Mouse (Mus musculus): ENCODE data around the gene Gabrr3. TPM values are rescaled to one million over a fixed set of nuclear protein-coding genes. Genes with fewer than 3 reads are reported as not detected.

Gabrr3 gene
- total and polyA plus RNA-seq, 3 experiments: not detected

DNA sequence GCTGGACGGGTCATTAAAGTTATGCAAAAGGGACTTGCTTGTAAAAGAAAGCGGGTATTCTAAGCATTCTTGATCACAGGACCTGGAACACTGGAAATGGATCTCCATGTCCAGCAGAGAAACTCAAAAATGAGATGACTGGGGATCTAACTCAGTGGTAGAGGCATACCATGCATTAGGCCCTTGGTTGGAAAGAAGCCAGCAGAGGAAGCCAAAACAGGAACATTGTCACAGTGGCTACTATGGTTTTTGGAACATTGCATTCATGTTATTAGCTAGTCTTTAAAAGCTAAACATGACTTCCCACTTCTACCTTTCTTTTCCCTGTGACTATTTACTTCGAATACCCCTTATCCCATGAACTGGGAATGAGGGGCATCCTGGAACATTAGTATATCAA lies 92.0 kb downstream of the Gabrr3 start:
- Histone ChIP-seq H3K27ac (ENCODE audit: insufficient read depth, low read depth) (no peak overlapping the region), H3K9ac (ENCODE audit: insufficient read depth, low read depth) (no peak overlapping the region), H3K4me3 (replicated peaks in 1 of 3; ENCODE audit: low read depth in 2 of 3, low read length in 2 of 3, poor library complexity in 1 of 3) (no peak overlapping the region), H3K27me3 (replicated peaks) (no peaks in the 10 kb centered on the region), H3K36me3 (replicated peaks in 1 of 2; ENCODE audit: control insufficient read depth in 1 of 2, insufficient read depth in 1 of 2, low read length in 1 of 2) (peaks cover 6 to 45% of the 10 kb centered on the region in 2 experiments), H3K4me1 (ENCODE audit: control insufficient read depth in 1 of 2, insufficient read depth in 2 of 2) (peaks cover 0 to 20% of the 10 kb centered on the region in 2 experiments; a peak in 2 of 4 replicates), H3K4me2 (ENCODE audit: insufficient read depth, low read depth, poor library complexity, severe bottlenecking) (no peak overlapping the region), H3K79me2 (replicated peaks; ENCODE audit: control insufficient read depth, extremely low read depth, insufficient read depth, poor library complexity, severe bottlenecking) (no peaks in the 10 kb centered on the region), H3K9me3 (replicated peaks; ENCODE audit: low read length) (no peaks in the 10 kb centered on the region)
- no peak for DNase-seq (ENCODE audit: extremely low read depth)
- dilution Hi-C loops (cut with MboI; ENCODE audit: extremely low pct_ligation_motif_present, extremely low pct_unique_long_range_greater_than_20kb, low sequenced_read_pairs): no loop called here
- in situ Hi-C loops (cut with MboI; ENCODE audit: low pct_ligation_motif_present, low pct_unique_long_range_greater_than_20kb, low sequenced_read_pairs): no loop called here
- TF ChIP-seq ZC3H11A (IDR thresholded peaks at IDR 0.05; ENCODE audit: low read depth, low read length): no peak
- no peak for TF ChIP-seq NRF1 (IDR thresholded peaks at IDR 0.05; ENCODE audit: low read depth, low read length)
- no peak for TF ChIP-seq MAX (IDR thresholded peaks at IDR 0.05; ENCODE audit: low read length)
- no peak for TF ChIP-seq RAD21 (IDR thresholded peaks at IDR 0.05; ENCODE audit: low read depth, low read length)
- no peak for TF ChIP-seq CHD2 (IDR thresholded peaks at IDR 0.05; ENCODE audit: low read length)
- no peak for TF ChIP-seq MXI1 (IDR thresholded peaks at IDR 0.05; ENCODE audit: low read depth, low read length)
- TF ChIP-seq POLR2AphosphoS2 (IDR thresholded peaks at IDR 0.05; ENCODE audit: low read depth, low read length): no peak
- TF ChIP-seq CTCF (conservative IDR thresholded peaks at IDR 0.05 in 1 of 2, IDR thresholded peaks at IDR 0.05 in 1 of 2; ENCODE audit: low read depth in 2 of 2, low read length in 2 of 2): no peak
- no peak for TF ChIP-seq RCOR1 (conservative IDR thresholded peaks at IDR 0.05; ENCODE audit: low read depth, low read length)
- no peak for TF ChIP-seq EP300 (IDR thresholded peaks at IDR 0.05; ENCODE audit: low read length)
- no peak for TF ChIP-seq MAFK (IDR thresholded peaks at IDR 0.05; ENCODE audit: insufficient replicate concordance, low read length)
- TF ChIP-seq NELFE (IDR thresholded peaks at IDR 0.05; ENCODE audit: low read depth, low read length): no peak

DNA sequence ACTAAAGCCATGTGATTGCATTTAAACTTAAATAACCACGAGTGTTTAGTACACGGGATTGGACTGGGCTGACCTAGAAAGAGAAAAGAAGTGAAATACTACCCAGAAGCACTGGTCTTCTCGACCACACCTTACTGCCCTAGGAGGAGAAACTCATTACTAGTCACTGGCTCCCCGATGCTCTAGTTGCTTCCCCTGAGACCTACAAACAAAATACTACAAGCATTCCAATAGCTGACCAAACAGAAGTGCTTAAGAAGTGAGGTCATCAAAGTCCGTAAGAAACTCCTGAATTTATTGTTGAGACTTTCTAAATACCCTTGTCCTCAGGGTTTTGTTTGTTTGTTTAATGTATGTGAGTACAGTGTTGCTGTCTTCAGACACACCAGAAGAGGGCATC lies 102.7 kb downstream of the Gabrr3 start:
- Histone ChIP-seq H3K9me3 (replicated peaks; ENCODE audit: low read length) (no peaks in the 10 kb centered on the region), H3K79me2 (replicated peaks; ENCODE audit: control insufficient read depth, extremely low read depth, insufficient read depth, poor library complexity, severe bottlenecking) (no peaks in the 10 kb centered on the region), H3K4me3 (replicated peaks in 1 of 3; ENCODE audit: low read depth in 2 of 3, low read length in 2 of 3, poor library complexity in 1 of 3) (no peak overlapping the region), H3K4me2 (ENCODE audit: insufficient read depth, low read depth, poor library complexity, severe bottlenecking) (no peak overlapping the region), H3K36me3 (replicated peaks in 1 of 2; ENCODE audit: control insufficient read depth in 1 of 2, insufficient read depth in 1 of 2, low read length in 1 of 2) (peaks cover 0 to 10% of the 10 kb centered on the region in 2 experiments), H3K9ac (ENCODE audit: insufficient read depth, low read depth) (no peak overlapping the region), H3K27ac (ENCODE audit: insufficient read depth, low read depth) (no peak overlapping the region), H3K27me3 (replicated peaks) (no peaks in the 10 kb centered on the region), H3K4me1 (ENCODE audit: control insufficient read depth in 1 of 2, insufficient read depth in 2 of 2) (peaks cover 17 to 51% of the 10 kb centered on the region in 2 experiments; a peak in 3 of 4 replicates)
- in situ Hi-C loops (cut with MboI; ENCODE audit: low pct_ligation_motif_present, low pct_unique_long_range_greater_than_20kb, low sequenced_read_pairs) (loop anchor here (10.0 kb wide), 1 partner anchor 805 kb away; no protein-coding TSS in a partner anchor), dilution Hi-C loops (cut with MboI; ENCODE audit: extremely low pct_ligation_motif_present, extremely low pct_unique_long_range_greater_than_20kb, low sequenced_read_pairs) (no loop called here)
- TF ChIP-seq MAZ (IDR thresholded peaks at IDR 0.05; ENCODE audit: low read depth, low read length): no peak
- TF ChIP-seq HCFC1 (IDR thresholded peaks at IDR 0.05; ENCODE audit: low read depth, low read length): no peak
- TF ChIP-seq MYC (IDR thresholded peaks at IDR 0.05; ENCODE audit: low read depth, low read length): no peak
- no peak for TF ChIP-seq ZNF384 (IDR thresholded peaks at IDR 0.05; ENCODE audit: low read depth, low read length)
- TF ChIP-seq POLR2A (IDR thresholded peaks at IDR 0.05; ENCODE audit: low read depth, low read length): no peak
- TF ChIP-seq MAX (IDR thresholded peaks at IDR 0.05; ENCODE audit: low read length): no peak
- no peak for TF ChIP-seq CHD1 (IDR thresholded peaks at IDR 0.05; ENCODE audit: low read depth, low read length)
- no peak for TF ChIP-seq EP300 (IDR thresholded peaks at IDR 0.05; ENCODE audit: low read length)
- no peak for TF ChIP-seq SMC3 (IDR thresholded peaks at IDR 0.05; ENCODE audit: low read depth, low read length)
- no peak for DNase-seq (ENCODE audit: extremely low read depth)

Other genes starting within 250 kb of the Gabrr3 start
- not detected in 2 replicates for gene Olfr196, start 236.9 kb upstream of the Gabrr3 start, total RNA-seq (2012; rRNA removed)
- not detected in 2 replicates for gene Olfr196, start 236.9 kb upstream of the Gabrr3 start, total RNA-seq (2014; rRNA removed)
- gene Olfr196, start 236.9 kb upstream of the Gabrr3 start, polyA plus RNA-seq (2012; ENCODE audit: insufficient read length, low read depth): not detected in 2 replicates
- not detected in 2 replicates for gene Olfr198, start 203.8 kb upstream of the Gabrr3 start, total RNA-seq (2012; rRNA removed)
- gene Olfr198, start 203.8 kb upstream of the Gabrr3 start, total RNA-seq (2014; rRNA removed): not detected in 2 replicates
- gene Olfr198, start 203.8 kb upstream of the Gabrr3 start, polyA plus RNA-seq (2012; ENCODE audit: insufficient read length, low read depth): not detected in 2 replicates
- not detected in 2 replicates for gene Olfr199, start 187.6 kb upstream of the Gabrr3 start, total RNA-seq (2012; rRNA removed)
- gene Olfr199, start 187.6 kb upstream of the Gabrr3 start, total RNA-seq (2014; rRNA removed): not detected in 2 replicates
- gene Olfr199, start 187.6 kb upstream of the Gabrr3 start, polyA plus RNA-seq (2012; ENCODE audit: insufficient read length, low read depth): not detected in 2 replicates
- not detected in 2 replicates for gene Olfr201, start 134.7 kb upstream of the Gabrr3 start, total RNA-seq (2012; rRNA removed)
- not detected in 2 replicates for gene Olfr201, start 134.7 kb upstream of the Gabrr3 start, total RNA-seq (2014; rRNA removed)
- gene Olfr201, start 134.7 kb upstream of the Gabrr3 start, polyA plus RNA-seq (2012; ENCODE audit: insufficient read length, low read depth): not detected in 2 replicates
- gene Olfr202, start 120.5 kb upstream of the Gabrr3 start, total RNA-seq (2012; rRNA removed): not detected in 2 replicates
- gene Olfr202, start 120.5 kb upstream of the Gabrr3 start, total RNA-seq (2014; rRNA removed): not detected in 2 replicates
- gene Olfr202, start 120.5 kb upstream of the Gabrr3 start, polyA plus RNA-seq (2012; ENCODE audit: insufficient read length, low read depth): not detected in 2 replicates
- gene Olfr203, start 108.5 kb upstream of the Gabrr3 start, total RNA-seq (2012; rRNA removed): not detected in 2 replicates
- not detected in 2 replicates for gene Olfr203, start 108.5 kb upstream of the Gabrr3 start, total RNA-seq (2014; rRNA removed)
- not detected in 2 replicates for gene Olfr203, start 108.5 kb upstream of the Gabrr3 start, polyA plus RNA-seq (2012; ENCODE audit: insufficient read length, low read depth)
- gene Olfr204, start 89.1 kb upstream of the Gabrr3 start, total RNA-seq (2012; rRNA removed): not detected in 2 replicates
- gene Olfr204, start 89.1 kb upstream of the Gabrr3 start, total RNA-seq (2014; rRNA removed): not detected in 2 replicates
- not detected in 2 replicates for gene Olfr204, start 89.1 kb upstream of the Gabrr3 start, polyA plus RNA-seq (2012; ENCODE audit: insufficient read length, low read depth)
- not detected in 2 replicates for gene Olfr205, start 76.2 kb upstream of the Gabrr3 start, total RNA-seq (2012; rRNA removed)
- gene Olfr205, start 76.2 kb upstream of the Gabrr3 start, total RNA-seq (2014; rRNA removed): not detected in 2 replicates
- gene Olfr205, start 76.2 kb upstream of the Gabrr3 start, polyA plus RNA-seq (2012; ENCODE audit: insufficient read length, low read depth): not detected in 2 replicates
- gene Olfr206, start 58.1 kb upstream of the Gabrr3 start, total RNA-seq (2012; rRNA removed): not detected in 2 replicates
- gene Olfr206, start 58.1 kb upstream of the Gabrr3 start, total RNA-seq (2014; rRNA removed): not detected in 2 replicates
- gene Olfr206, start 58.1 kb upstream of the Gabrr3 start, polyA plus RNA-seq (2012; ENCODE audit: insufficient read length, low read depth): not detected in 2 replicates
- gene Olfr209, start 43.3 kb upstream of the Gabrr3 start, total RNA-seq (2012; rRNA removed): not detected in 2 replicates
- not detected in 2 replicates for gene Olfr209, start 43.3 kb upstream of the Gabrr3 start, total RNA-seq (2014; rRNA removed)
- gene Olfr209, start 43.3 kb upstream of the Gabrr3 start, polyA plus RNA-seq (2012; ENCODE audit: insufficient read length, low read depth): not detected in 2 replicates
- 53.6 and 59.0 TPM in 2 replicates for gene Riox2, start 64.4 kb downstream of the Gabrr3 start, total RNA-seq (2012; rRNA removed)
- gene Riox2, start 64.4 kb downstream of the Gabrr3 start, total RNA-seq (2014; rRNA removed): 43.2 and 47.3 TPM in 2 replicates
- 90.7 and 102 TPM in 2 replicates for gene Riox2, start 64.4 kb downstream of the Gabrr3 start, polyA plus RNA-seq (2012; ENCODE audit: insufficient read length, low read depth)
- 2.8 and 3.0 TPM in 2 replicates for gene Crybg3, start 193.6 kb downstream of the Gabrr3 start, total RNA-seq (2012; rRNA removed)
- gene Crybg3, start 193.6 kb downstream of the Gabrr3 start, total RNA-seq (2014; rRNA removed): 2.7 and 3.3 TPM in 2 replicates
- 4.5 and 5.0 TPM in 2 replicates for gene Crybg3, start 193.6 kb downstream of the Gabrr3 start, polyA plus RNA-seq (2012; ENCODE audit: insufficient read length, low read depth)
- gene Arl6, start 232.1 kb downstream of the Gabrr3 start, total RNA-seq (2012; rRNA removed): 0.08 TPM in 1 of 2 replicates, not detected in the other
- 0.77 and 0.80 TPM in 2 replicates for gene Arl6, start 232.1 kb downstream of the Gabrr3 start, total RNA-seq (2014; rRNA removed)
- 0.23 and 0.25 TPM in 2 replicates for gene Arl6, start 232.1 kb downstream of the Gabrr3 start, polyA plus RNA-seq (2012; ENCODE audit: insufficient read length, low read depth)

All from CH12.LX (cell line).